In genomic region chr4:148029297-148029696, GRCm38 (mm10) we compare ENCODE assay signal across 27 mouse cellular contexts. TPM values are rescaled to one million over a fixed set of nuclear protein-coding genes. Genes with fewer than 3 reads are reported as not detected.
"Had no signal": no experiment of that assay in that cellular context is flagged by ENCODE, and none has a peak within 500 bp of the region (broad histone marks: within the 10 kb centered on the region; RNA-seq: fewer than 3 reads in every experiment).

No protein-coding gene starts in this region.

- H3K9me3 ChIP-seq: megakaryocyte, embryonic 14.5 days; midbrain, embryonic 10.5 days; neural tube, embryonic 12.5 days; neural tube, embryonic 15.5 days; stomach, embryonic 15.5 days had no signal

- ATAC-seq: hindbrain, postnatal 0 days; inflammation-experienced regulatory T-cells, adult 6 months; intestine, embryonic 16.5 days; liver, postnatal 0 days; lung, postnatal 0 days had no signal

- H3K4me3 ChIP-seq: left cerebral cortex, adult 2 months; megakaryocyte, embryonic 14.5 days; midbrain, embryonic 10.5 days; neural tube, embryonic 12.5 days; neural tube, embryonic 15.5 days; stomach, embryonic 15.5 days had no signal

- H3K4me1 ChIP-seq: neural tube, embryonic 12.5 days; neural tube, embryonic 15.5 days; stomach, embryonic 15.5 days had no signal

- H3K4me2 ChIP-seq: hindbrain, embryonic 14.5 days; lung, embryonic 14.5 days; neural tube, embryonic 12.5 days; neural tube, embryonic 15.5 days; stomach, embryonic 15.5 days had no signal

- H3K9ac ChIP-seq: hindbrain, embryonic 14.5 days; liver, embryonic 14.5 days; liver, postnatal 0 days; lung, embryonic 14.5 days; neural tube, embryonic 12.5 days; neural tube, embryonic 15.5 days; stomach, embryonic 15.5 days had no signal

- H3K27ac ChIP-seq: hindbrain, embryonic 14.5 days; hindbrain, postnatal 0 days; left cerebral cortex, adult 2 months; liver, embryonic 14.5 days; midbrain, embryonic 10.5 days; neural tube, embryonic 12.5 days; neural tube, embryonic 15.5 days; stomach, embryonic 15.5 days had no signal

- DNase-seq: layer of hippocampus, postnatal 36 days; liver, postnatal 0 days; lung, embryonic 14.5 days; lung, postnatal 36 days; midbrain, embryonic 14.5 days; right cerebral cortex, adult 18-20 months; right cerebral cortex, postnatal 14 days; spleen, adult 18-20 months; thymus, postnatal 25 days had no signal

- H3K27me3 ChIP-seq: megakaryocyte, embryonic 14.5 days; neural tube, embryonic 12.5 days; neural tube, embryonic 15.5 days; stomach, embryonic 15.5 days had no signal

RNA-seq across cellular contexts. Expression of gene Nppa, which starts 28.8 kb away (rescaled TPM):
- total RNA-seq: layer of hippocampus, postnatal 36 days; left cerebral cortex, adult 2 months; left cerebral cortex, postnatal 36 days; liver, adult 2 months had no signal
- polyA plus RNA-seq: inflammation-experienced regulatory T-cells, adult 6 months; liver, adult 2 months; liver, embryonic 14.5 days; lung, embryonic 14.5 days had no signal

RNA-seq across cellular contexts. Expression of gene Nppb, which starts 43.7 kb away (rescaled TPM):
- total RNA-seq: hindbrain, postnatal 0 days; layer of hippocampus, adult 8-10 months; layer of hippocampus, postnatal 10 days; layer of hippocampus, postnatal 36 days; left cerebral cortex, adult 2 months; left cerebral cortex, postnatal 10 days; left cerebral cortex, postnatal 36 days; liver, adult 2 months had no signal
- polyA plus RNA-seq: inflammation-experienced regulatory T-cells, adult 6 months; intestine, embryonic 16.5 days; limb, embryonic 11.5 days; liver, adult 2 months; liver, embryonic 14.5 days; liver, postnatal 0 days; lung, embryonic 14.5 days; lung, postnatal 0 days; midbrain, embryonic 10.5 days; midbrain, embryonic 14.5 days; neural tube, embryonic 12.5 days; stomach, embryonic 15.5 days had no signal
